In genomic region chr5:62192073-62192472, GRCm38 (mm10) we compare ENCODE assay signal across 24 mouse cellular contexts.
DNase-seq lines count a peak whose midpoint lies in the region; ATAC-seq and TF ChIP-seq lines count a peak whose summit lies in the region.
"Had no signal": no experiment of that assay in that cellular context is flagged by ENCODE, and none has a peak within 500 bp of the region (broad histone marks: within the 10 kb centered on the region; RNA-seq: fewer than 3 reads in every experiment).

No protein-coding gene starts in this region.

- peak; percentile 75 to 80 for DNase-seq in cerebellum, postnatal 10 days
- DNase-seq in cerebellum, adult 9-10 months, result no peak
- peak; percentile 9 for DNase-seq in forebrain, postnatal 0 days
- peak; percentile 4 to 25 for DNase-seq in layer of hippocampus, postnatal 14 days (ENCODE audit: low spot score in 2 of 2)
- DNase-seq in layer of hippocampus, postnatal 25 days (ENCODE audit: extremely low spot score in 1 of 2, low spot score in 1 of 2), result no peak
- peak; percentile 2 for DNase-seq in brain, adult 2 months (ENCODE audit: low read depth, low spot score)
- DNase-seq in stomach, postnatal 0 days (ENCODE audit: low spot score), result no peak
- DNase-seq: adrenal gland, adult 8-10 months; adrenal gland, postnatal 25 days; cerebellum, adult 18-20 months; cerebellum, adult 9-11 months; gastrocnemius, postnatal 10 days; gastrocnemius, postnatal 36 days; heart, adult 2 months had no signal

- peak; percentile 66; the same call in 1 of the 2 replicates for ATAC-seq in forebrain, postnatal 0 days
- no peak for ATAC-seq in forebrain, embryonic 16.5 days
- ATAC-seq in stomach, postnatal 0 days (ENCODE audit: low FRiP score, low TSS enrichment), result no peak
- ATAC-seq: activated CD4-positive, CD25-positive, alpha-beta regulatory T cell, adult 4 months; forebrain, embryonic 14.5 days; hindbrain, embryonic 16.5 days; inflammation-experienced regulatory T-cells, adult 6 months; intestine, embryonic 16.5 days had no signal

- no peak for TF ChIP-seq EP300 in stomach, postnatal 0 days (optimal IDR thresholded peaks at IDR 0.05)

- no peak overlapping the region for H3K4me3 ChIP-seq in forebrain, postnatal 0 days (ENCODE audit: low read depth, low read length)
- no peak overlapping the region for H3K4me3 ChIP-seq in forebrain, embryonic 16.5 days (replicated peaks; ENCODE audit: low read length)
- no peak overlapping the region for H3K4me3 ChIP-seq in stomach, postnatal 0 days (ENCODE audit: low read depth, low read length)
- H3K4me3 ChIP-seq: embryonic facial prominence, embryonic 12.5 days; embryonic facial prominence, embryonic 15.5 days; heart, adult 2 months; heart, embryonic 10.5 days; hindbrain, embryonic 12.5 days had no signal

- 66% methylated on average over 2 of the region's 2 CpGs for WGBS in forebrain, postnatal 0 days
- 65% methylated on average over 2 of the region's 2 CpGs for WGBS in forebrain, embryonic 16.5 days
- WGBS in stomach, postnatal 0 days, result 65% methylated on average over 2 of the region's 2 CpGs

- H3K36me3 ChIP-seq in forebrain, postnatal 0 days (ENCODE audit: insufficient read depth), result no peaks in the 10 kb centered on the region
- no peaks in the 10 kb centered on the region for H3K36me3 ChIP-seq in forebrain, embryonic 16.5 days (ENCODE audit: control insufficient read depth, insufficient read depth)
- H3K36me3 ChIP-seq in stomach, postnatal 0 days (ENCODE audit: control insufficient read depth, insufficient read depth, low read length), result no peaks in the 10 kb centered on the region
- H3K36me3 ChIP-seq: embryonic facial prominence, embryonic 12.5 days; embryonic facial prominence, embryonic 15.5 days; heart, embryonic 10.5 days; hindbrain, embryonic 12.5 days had no signal

- no peak overlapping the region for H3K27ac ChIP-seq in forebrain, postnatal 0 days (ENCODE audit: low read depth, low read length)
- no peak overlapping the region for H3K27ac ChIP-seq in forebrain, embryonic 16.5 days (ENCODE audit: low read length)
- H3K27ac ChIP-seq in stomach, postnatal 0 days (replicated peaks), result no peak overlapping the region
- H3K27ac ChIP-seq: embryonic facial prominence, embryonic 12.5 days; embryonic facial prominence, embryonic 15.5 days; heart, adult 2 months; heart, embryonic 10.5 days; hindbrain, embryonic 12.5 days had no signal

- no peak for TF ChIP-seq CTCF in forebrain, postnatal 0 days (IDR thresholded peaks at IDR 0.05; ENCODE audit: low read depth)
- TF ChIP-seq CTCF in stomach, postnatal 0 days (IDR thresholded peaks at IDR 0.05; ENCODE audit: low read depth), result no peak

- no peaks in the 10 kb centered on the region for H3K9me3 ChIP-seq in forebrain, postnatal 0 days (ENCODE audit: low read length)
- H3K9me3 ChIP-seq in forebrain, embryonic 16.5 days (ENCODE audit: control insufficient read depth, low read length), result no peaks in the 10 kb centered on the region
- H3K9me3 ChIP-seq in stomach, postnatal 0 days (ENCODE audit: control insufficient read depth, low read length), result no peaks in the 10 kb centered on the region
- H3K9me3 ChIP-seq: embryonic facial prominence, embryonic 12.5 days; embryonic facial prominence, embryonic 15.5 days; heart, embryonic 10.5 days; hindbrain, embryonic 12.5 days had no signal

- no peaks in the 10 kb centered on the region for H3K4me1 ChIP-seq in forebrain, postnatal 0 days (ENCODE audit: insufficient read depth)
- no peaks in the 10 kb centered on the region for H3K4me1 ChIP-seq in forebrain, embryonic 16.5 days (replicated peaks; ENCODE audit: control insufficient read depth, insufficient read depth, low read length)
- H3K4me1 ChIP-seq in stomach, postnatal 0 days (replicated peaks; ENCODE audit: control insufficient read depth, insufficient read depth), result no peaks in the 10 kb centered on the region
- H3K4me1 ChIP-seq: embryonic facial prominence, embryonic 12.5 days; embryonic facial prominence, embryonic 15.5 days; heart, embryonic 10.5 days; hindbrain, embryonic 12.5 days had no signal

- no peaks in the 10 kb centered on the region for H3K27me3 ChIP-seq in forebrain, postnatal 0 days (ENCODE audit: insufficient read depth, low read length)
- H3K27me3 ChIP-seq in forebrain, embryonic 16.5 days (replicated peaks; ENCODE audit: control insufficient read depth, insufficient read depth, low read length), result no peaks in the 10 kb centered on the region
- H3K27me3 ChIP-seq in stomach, postnatal 0 days (ENCODE audit: control insufficient read depth, insufficient read depth, low read length), result no peaks in the 10 kb centered on the region
- H3K27me3 ChIP-seq: embryonic facial prominence, embryonic 12.5 days; embryonic facial prominence, embryonic 15.5 days; hindbrain, embryonic 12.5 days had no signal

- H3K4me2 ChIP-seq in forebrain, postnatal 0 days (ENCODE audit: low read depth), result no peak overlapping the region
- H3K4me2 ChIP-seq in forebrain, embryonic 16.5 days (ENCODE audit: low read length), result no peak overlapping the region
- no peak overlapping the region for H3K4me2 ChIP-seq in stomach, postnatal 0 days (replicated peaks; ENCODE audit: low read depth)
- H3K4me2 ChIP-seq: embryonic facial prominence, embryonic 12.5 days; embryonic facial prominence, embryonic 15.5 days; hindbrain, embryonic 12.5 days had no signal

- no peak overlapping the region for H3K9ac ChIP-seq in forebrain, postnatal 0 days
- no peak overlapping the region for H3K9ac ChIP-seq in forebrain, embryonic 16.5 days (replicated peaks; ENCODE audit: low read depth, low read length)
- no peak overlapping the region for H3K9ac ChIP-seq in stomach, postnatal 0 days (ENCODE audit: low read length)
- H3K9ac ChIP-seq: embryonic facial prominence, embryonic 12.5 days; embryonic facial prominence, embryonic 15.5 days; hindbrain, embryonic 12.5 days had no signal

Comparison
In these comparisons a context has a peak if more than half of its experiments do, and no peak if none do; other contexts are left out.
1. DNase-seq: peak in cerebellum, postnatal 10 days (2 of 2), forebrain, postnatal 0 days (single experiment), layer of hippocampus, postnatal 14 days (2 of 2) and brain, adult 2 months (single experiment); none in cerebellum, adult 9-10 months (single experiment), layer of hippocampus, postnatal 25 days (0 of 2) and stomach, postnatal 0 days (single experiment).